Mouse (Mus musculus) adrenal gland, adult (tissue): ENCODE measurements around the gene Tns2.

Experiments used
- DNase-seq, 2 experiments: peaks; one replicate each; pipeline ENCODE4 v3.0.0; 2022 to 2023; ENCODE audit warnings: low spot score in 1 of 2; ENCODE audit not compliant: inconsistent age in 2 of 2

Gene Tns2

GRCm38 (mm10) chr15:102091063-102091679 lies 9.0 kb upstream of the Tns2 start:
- peak; percentile 77 to 90 for DNase-seq

- DNase-seq: no peak
Measured at GRCm38 (mm10) chr15:102091688-102092087, 8.5 kb upstream of the Tns2 start.

DNA sequence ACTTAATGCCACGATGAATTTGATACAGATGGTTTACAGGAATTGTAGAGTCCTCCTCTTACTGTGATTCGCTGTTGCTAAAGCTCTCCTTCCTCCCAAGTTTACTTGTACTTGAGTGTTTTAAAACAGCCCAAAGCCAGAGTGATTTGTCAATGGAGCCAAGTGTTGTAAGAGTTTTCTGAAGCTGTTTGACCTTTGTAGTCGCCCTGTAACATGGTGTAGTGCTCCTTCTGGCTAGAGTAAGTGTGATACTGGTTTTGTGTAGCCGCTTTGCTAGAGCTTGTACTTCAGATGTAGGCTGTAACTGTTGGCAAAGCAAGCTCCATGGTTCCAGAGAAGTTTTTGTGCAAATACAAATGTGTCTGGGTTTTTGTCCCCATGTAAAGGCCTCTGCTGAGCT lies 8.0 kb upstream of the Tns2 start:
- peak in 1 of 2 experiments; percentile 61 for DNase-seq

DNA sequence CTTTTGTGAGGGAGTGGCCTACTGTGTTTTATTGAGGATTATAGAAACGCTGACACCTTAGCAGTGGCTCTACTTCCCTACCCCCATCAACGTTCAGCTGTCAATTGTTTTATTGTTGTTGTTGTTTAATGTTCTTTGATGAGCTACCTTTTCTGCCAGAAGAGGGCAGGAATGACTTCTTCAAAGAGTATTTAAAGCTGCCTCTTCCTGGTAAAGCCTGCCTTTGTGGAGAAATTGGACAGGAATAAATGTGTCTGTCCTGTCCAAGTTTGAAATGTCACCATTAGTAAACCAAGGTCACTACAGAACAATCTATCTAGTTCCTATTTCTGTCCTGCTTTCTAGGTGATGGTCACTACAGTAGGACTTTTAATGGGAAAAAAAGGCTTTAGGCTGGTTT lies 6.1 kb upstream of the Tns2 start:
- DNase-seq: peak in 1 of 2 experiments; percentile 79

- peak in 1 of 2 experiments; percentile 44 for DNase-seq
Measured at GRCm38 (mm10) chr15:102094988-102095387, 5.2 kb upstream of the Tns2 start.

DNA sequence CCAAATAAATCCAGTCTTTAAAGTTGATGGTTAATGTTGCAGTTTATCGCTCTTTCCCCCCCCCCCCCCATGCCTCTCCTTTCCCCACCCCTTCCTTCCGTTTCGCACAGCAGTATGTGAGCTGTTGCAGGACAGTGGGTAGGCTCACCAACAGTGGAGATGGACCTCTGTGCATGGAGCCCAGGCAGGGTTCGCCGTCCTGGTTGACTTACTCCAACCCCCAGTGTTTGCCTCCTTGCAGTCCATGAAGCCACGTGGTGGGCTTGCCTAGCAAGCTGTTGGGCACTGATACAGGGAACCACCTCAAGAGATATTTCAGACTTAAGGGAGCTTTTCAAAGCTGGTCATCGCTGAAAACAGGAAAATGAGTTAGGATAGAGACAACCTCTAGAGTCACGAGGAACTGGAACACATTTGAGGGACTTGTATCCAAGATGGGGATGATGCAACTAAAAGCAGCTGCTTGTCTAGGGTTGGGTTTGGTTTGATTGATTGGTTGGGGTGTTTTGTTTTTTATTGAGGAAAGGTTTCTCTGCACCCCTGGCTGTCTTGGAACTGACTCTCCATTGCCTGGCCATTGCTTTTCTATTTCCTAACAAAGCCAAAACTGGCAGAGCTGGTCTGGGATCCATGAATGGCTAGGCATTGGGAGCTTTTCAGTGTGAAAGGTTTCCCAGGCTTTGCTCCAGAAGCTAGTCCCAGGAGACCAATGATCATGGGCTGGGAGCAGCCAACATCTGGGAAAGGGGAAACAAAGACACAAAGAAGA lies 2.9 kb upstream of the Tns2 start:
- DNase-seq: peak in 1 of 2 experiments; percentile 71

DNA sequence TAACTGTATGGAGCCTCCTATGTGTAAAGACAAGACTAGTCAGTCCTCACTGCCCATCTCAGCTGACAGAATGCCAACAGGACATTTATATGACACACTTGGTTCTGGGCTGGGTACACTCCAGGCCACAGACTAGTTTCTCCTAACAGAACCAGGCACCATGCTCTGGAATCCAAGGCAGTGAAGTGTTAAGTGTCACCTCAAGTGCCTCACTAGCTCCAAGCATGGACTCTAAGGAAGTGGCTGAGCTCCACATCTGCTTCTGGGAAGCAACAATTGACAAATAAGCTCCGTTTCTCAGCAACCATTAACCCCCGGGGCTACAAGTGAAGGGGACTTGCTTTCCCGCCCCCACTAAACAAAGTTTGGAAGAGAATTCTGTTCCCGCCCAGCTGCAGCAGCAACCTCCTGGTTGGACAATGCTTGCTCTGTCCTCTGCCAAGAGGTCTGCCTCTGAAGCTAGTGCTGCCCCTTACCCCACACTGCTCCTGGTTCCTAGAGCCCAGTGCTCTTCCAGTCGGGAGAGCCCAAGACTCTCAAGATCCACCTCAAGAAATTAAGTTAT lies 2.1 kb upstream of the Tns2 start:
- peak in 1 of 2 experiments; percentile 48 for DNase-seq

- peak; percentile 24 to 61 for DNase-seq
Measured at GRCm38 (mm10) chr15:102099260-102099659, 953 bp upstream of the Tns2 start.

GRCm38 (mm10) chr15:102099771-102100160 lies 447 bp upstream of the Tns2 start:
- no peak for DNase-seq

DNA sequence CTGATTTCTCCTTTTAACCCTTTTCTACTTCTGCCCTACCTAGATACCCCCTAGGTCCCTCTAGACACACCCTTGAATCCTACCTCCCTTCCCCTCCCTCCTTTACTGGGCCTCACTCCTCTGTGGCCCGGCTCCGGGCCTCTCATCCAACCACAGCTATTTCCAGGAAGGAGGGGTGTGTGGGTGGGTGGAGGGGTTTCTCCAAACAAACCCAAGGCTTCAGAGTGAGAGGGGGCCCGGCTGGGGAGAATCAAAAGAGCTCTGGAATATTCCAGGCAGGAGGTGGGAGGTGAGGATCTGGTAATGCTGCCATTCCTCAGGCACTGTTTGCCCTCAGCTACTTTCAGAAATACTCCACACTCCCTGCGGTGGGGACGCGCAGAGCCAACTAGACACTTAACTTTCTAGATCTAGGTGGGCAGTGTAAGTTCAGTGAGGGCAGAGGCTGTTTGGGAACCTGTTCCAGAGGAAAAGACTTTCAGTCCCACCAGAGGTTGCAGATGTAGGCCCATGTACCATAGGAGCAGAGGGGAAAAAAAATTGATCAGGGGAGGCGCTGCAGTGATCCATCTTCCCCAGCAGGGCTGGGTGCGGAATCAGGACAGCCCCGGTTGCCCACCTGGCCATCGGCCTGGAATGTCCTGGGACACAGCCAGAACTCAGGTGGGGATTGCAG lies 921 bp downstream of the Tns2 start:
- peak in 1 of 2 experiments; percentile 40 for DNase-seq

DNA sequence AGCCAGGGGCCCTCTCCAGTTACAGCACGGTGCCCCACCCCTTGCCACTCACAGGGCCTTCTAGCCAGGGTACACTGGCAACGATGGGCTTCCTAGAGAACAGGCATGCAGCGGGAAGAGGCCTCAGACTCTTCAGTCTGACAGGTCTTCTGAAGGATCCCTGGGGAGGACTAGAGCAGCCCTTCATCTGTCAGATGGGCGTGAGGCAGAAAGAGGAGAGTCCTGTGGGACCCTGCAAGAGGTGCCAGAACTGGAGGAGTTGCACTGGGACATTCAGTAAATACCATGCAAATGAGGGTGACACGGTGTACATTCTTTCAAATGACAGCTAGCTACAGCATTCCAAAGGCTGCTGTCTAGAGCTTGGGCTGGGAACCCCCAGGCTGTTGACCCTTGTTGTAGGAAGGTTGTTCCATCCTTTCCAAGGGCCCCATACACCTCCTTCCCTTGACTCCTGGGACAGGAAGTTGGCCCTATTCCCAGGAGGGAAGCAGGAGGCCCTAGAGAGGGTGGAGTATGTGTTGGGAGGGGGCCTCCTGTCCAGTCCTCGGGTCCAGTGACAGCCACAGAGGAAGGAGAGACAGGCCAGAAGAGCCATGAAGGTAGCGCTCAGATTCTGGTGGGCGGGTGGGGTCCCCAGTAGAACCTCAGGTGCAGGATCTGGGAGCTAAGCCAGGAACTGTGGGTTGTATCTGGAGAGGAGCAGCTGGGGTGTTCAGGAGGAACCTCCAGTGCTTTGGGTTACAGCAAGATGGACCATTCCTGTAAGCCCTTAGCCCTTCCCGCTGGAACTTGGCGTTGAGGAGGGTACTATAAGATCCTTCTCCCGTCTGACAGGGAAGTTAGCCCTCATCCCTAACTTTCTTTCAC lies 1.7 kb downstream of the Tns2 start:
- DNase-seq: peak; percentile 73 to 87

GRCm38 (mm10) chr15:102102548-102103121 lies 2.4 kb downstream of the Tns2 start:
- peak; percentile 72 to 85 for DNase-seq

GRCm38 (mm10) chr15:102103371-102103946 lies 3.2 kb downstream of the Tns2 start:
- DNase-seq: peak in 1 of 2 experiments; percentile 45

DNA sequence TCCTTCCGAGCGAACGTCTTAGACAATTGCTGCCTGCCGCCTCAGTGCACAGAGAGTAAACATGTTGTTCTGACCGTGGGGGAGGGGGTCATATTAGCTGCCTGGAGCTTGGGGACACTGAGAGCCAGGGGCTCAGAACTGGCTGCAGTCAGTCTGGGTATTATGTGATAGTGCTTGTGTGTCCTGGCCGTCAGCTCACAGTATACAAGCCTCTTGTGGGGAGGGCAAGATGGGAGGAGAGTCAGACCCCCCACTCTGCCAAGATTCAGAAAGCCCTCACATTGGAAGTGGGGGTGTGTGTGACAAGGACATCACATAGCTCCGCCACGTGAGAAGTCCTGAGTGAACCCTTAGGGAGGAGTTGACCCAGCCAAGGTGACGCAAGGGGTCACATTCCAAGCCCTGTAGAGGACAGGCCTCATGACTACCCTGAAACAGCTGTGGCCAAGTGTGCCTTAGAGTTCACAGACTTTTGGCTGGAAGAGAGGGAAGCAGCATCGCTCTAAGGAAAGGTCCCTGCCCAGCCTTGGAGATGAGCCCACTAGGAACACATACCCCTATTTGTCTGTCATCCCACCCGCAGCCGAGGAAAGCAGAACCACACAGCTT lies 3.8 kb downstream of the Tns2 start:
- DNase-seq: peak; percentile 83 to 93

DNA sequence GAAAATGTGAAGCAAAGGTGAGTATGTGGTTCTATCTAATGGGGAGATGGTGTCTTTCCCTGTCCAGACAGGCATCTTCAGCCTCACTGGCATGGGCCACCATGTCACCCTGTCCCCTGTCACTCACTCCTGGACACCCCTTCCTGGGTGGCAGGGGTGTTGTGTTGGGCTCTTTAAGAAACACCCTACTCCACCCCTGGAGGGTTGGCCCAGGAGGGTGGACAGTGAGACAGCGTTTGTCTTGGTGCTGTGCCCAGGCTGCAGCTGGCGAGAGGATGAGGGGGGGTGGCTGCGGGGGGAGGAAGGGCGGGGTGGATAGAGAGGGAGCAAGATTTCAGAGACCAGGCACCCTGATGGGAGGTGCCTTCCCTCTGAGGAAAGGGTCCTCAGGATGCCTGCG lies 5.1 kb downstream of the Tns2 start:
- peak; percentile 81 to 90 for DNase-seq

GRCm38 (mm10) chr15:102105764-102106730 lies 5.8 kb downstream of the Tns2 start:
- peak; percentile 47 to 70 for DNase-seq

- DNase-seq: peak; percentile 51 to 71
Measured at GRCm38 (mm10) chr15:102106754-102107456, 6.7 kb downstream of the Tns2 start.
